Mouse (Mus musculus) right cerebral cortex, postnatal 14 days (tissue): ENCODE data around the gene Cnot6l.

Experiments
- DNase-seq: peaks from one replicate; pipeline ENCODE4 v3.0.0; 2022

The Cnot6l gene

GRCm38 (mm10) chr5:96161578-96162398 lies 2.2 kb downstream of the Cnot6l start:
- peak; percentile 71 for DNase-seq

- no peak for DNase-seq
Measured at GRCm38 (mm10) chr5:96161263-96161577, 2.8 kb downstream of the Cnot6l start.

- DNase-seq = peak; percentile 12
Measured at GRCm38 (mm10) chr5:96160467-96161262, 3.3 kb downstream of the Cnot6l start.

GRCm38 (mm10) chr5:96142351-96142750 lies 21.6 kb downstream of the Cnot6l start:
- no peak for DNase-seq

GRCm38 (mm10) chr5:96130683-96131082 lies 33.3 kb downstream of the Cnot6l start:
- DNase-seq = no peak

GRCm38 (mm10) chr5:96126856-96127255 lies 37.1 kb downstream of the Cnot6l start:
- no peak for DNase-seq

- DNase-seq = no peak
Measured at GRCm38 (mm10) chr5:96114943-96115342, 49.0 kb downstream of the Cnot6l start.

GRCm38 (mm10) chr5:96104644-96105043 lies 59.3 kb downstream of the Cnot6l start:
- no peak for DNase-seq

GRCm38 (mm10) chr5:96091468-96091867 lies 72.5 kb downstream of the Cnot6l start:
- no peak for DNase-seq

GRCm38 (mm10) chr5:96085324-96085723 lies 78.6 kb downstream of the Cnot6l start:
- DNase-seq = no peak

GRCm38 (mm10) chr5:96079026-96079425 lies 84.9 kb downstream of the Cnot6l start:
- DNase-seq = no peak

GRCm38 (mm10) chr5:96065591-96065990 lies 98.4 kb downstream of the Cnot6l start:
- DNase-seq = no peak

- no peak for DNase-seq
Measured at GRCm38 (mm10) chr5:96042492-96042891, 121.5 kb downstream of the Cnot6l start.

- DNase-seq = no peak
Measured at GRCm38 (mm10) chr5:96041507-96042104, 122.4 kb downstream of the Cnot6l start.

- no peak for DNase-seq
Measured at GRCm38 (mm10) chr5:96039188-96039840, 124.7 kb downstream of the Cnot6l start.

- DNase-seq = no peak
Measured at GRCm38 (mm10) chr5:96037684-96038121, 126.3 kb downstream of the Cnot6l start.

GRCm38 (mm10) chr5:96036125-96036672 lies 127.8 kb downstream of the Cnot6l start:
- DNase-seq = no peak

- no peak for DNase-seq
Measured at GRCm38 (mm10) chr5:96034101-96034500, 129.9 kb downstream of the Cnot6l start.

- no peak for DNase-seq
Measured at GRCm38 (mm10) chr5:96029821-96030220, 134.2 kb downstream of the Cnot6l start.
